Mouse (Mus musculus) spleen, adult 2 months (tissue): ENCODE results near the gene Slc35e3.

Experiments used
- CTCF ChIP-seq: fragments of 200-500 bp; IDR thresholded peaks from 2 replicates; pipeline ENCODE4 v1.5.1; 2011; ENCODE audit warnings: mild to moderate bottlenecking, inconsistent platforms; ENCODE audit not compliant: insufficient read depth, insufficient read length, insufficient replicate concordance; ENCODE audit errors: extremely low read depth
- POLR2A ChIP-seq: fragments of 200-500 bp; IDR thresholded peaks from 2 replicates; pipeline ENCODE4 v1.6.1; 2011; ENCODE audit warnings: low read depth, low read length, inconsistent platforms

DNA sequence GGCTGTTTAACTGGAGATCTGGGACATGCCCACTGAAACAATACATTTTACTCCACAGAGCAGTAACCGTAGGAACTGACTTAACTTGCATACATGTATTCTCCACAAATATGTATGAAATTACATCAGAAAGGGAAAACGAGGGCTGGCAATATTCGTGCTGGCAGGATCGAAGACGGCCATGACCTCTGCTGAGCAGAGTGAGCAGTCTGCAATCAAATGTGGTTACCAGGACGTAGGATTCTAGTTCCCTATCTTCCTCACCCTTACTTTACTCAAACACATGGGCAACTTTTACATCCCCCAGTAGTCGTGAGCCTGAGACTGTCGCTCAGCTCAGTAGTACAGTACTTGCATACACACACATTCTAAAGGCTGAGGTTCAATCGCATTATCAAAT lies 37.3 kb downstream of the Slc35e3 start:
- TF ChIP-seq POLR2A = no peak
- no peak for TF ChIP-seq CTCF
